Mouse (Mus musculus) spleen, adult 2 months (tissue): Measurements from ENCODE around the gene Fgfr2.

ENCODE experiments used
- CTCF ChIP-seq: fragments of 200-500 bp; IDR thresholded peaks from 2 replicates; pipeline ENCODE4 v1.5.1; 2011; ENCODE audit warnings: mild to moderate bottlenecking, inconsistent platforms; ENCODE audit not compliant: insufficient read depth, insufficient read length, insufficient replicate concordance; ENCODE audit errors: extremely low read depth
- POLR2A ChIP-seq: fragments of 200-500 bp; IDR thresholded peaks from 2 replicates; pipeline ENCODE4 v1.6.1; 2011; ENCODE audit warnings: low read depth, low read length, inconsistent platforms

DNA sequence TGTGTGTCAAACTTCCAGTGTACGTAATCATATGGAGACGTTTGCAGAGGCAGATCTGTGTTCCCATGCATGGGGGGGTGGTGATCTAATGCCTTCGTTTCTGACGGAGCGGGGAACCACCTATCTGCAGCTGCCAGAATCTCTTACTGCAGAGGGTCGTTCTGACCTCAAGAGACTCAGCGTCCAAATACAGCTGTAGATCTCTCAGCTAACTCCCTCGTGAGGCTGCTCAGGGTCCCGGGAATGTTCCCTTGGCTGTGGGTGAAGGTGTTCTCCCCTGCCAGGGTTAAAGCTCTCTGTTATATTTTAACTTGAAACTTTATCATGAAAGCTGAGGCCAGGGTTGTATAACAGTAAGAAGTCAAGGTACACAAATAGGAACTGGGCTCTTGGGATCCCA is 2414.2 kb downstream of the Fgfr2 start:
- TF ChIP-seq POLR2A (no peak), CTCF (no peak)
